Mouse (Mus musculus) T-helper 1 cell (primary cell): ENCODE measurements around the gene Ccnb2.

Experiments
- in situ Hi-C: fragments of 300-600 bp; cut with MboI, MseI; formaldehyde crosslinking; loops from one replicate; pipeline ENCODE4 v1.15.1; 2025; ENCODE audit warnings: high pct_unique_total_duplicates

The Ccnb2 gene

GRCm38 (mm10) chr9:70384958-70385728 is 36.2 kb downstream of the Ccnb2 start:
- in situ Hi-C loops = no loop called here

GRCm38 (mm10) chr9:70384494-70384893 is 36.9 kb downstream of the Ccnb2 start:
- in situ Hi-C loops = no loop called here

- in situ Hi-C loops = no loop called here
Observed at GRCm38 (mm10) chr9:70383750-70384149, 37.6 kb downstream of the Ccnb2 start.

GRCm38 (mm10) chr9:70382091-70382490 is 39.3 kb downstream of the Ccnb2 start:
- in situ Hi-C loops = no loop called here

GRCm38 (mm10) chr9:70379502-70380467 is 41.6 kb downstream of the Ccnb2 start:
- in situ Hi-C loops = no loop called here

- in situ Hi-C loops = no loop called here
Observed at GRCm38 (mm10) chr9:70371638-70372037, 49.7 kb downstream of the Ccnb2 start.

GRCm38 (mm10) chr9:70366898-70367297 is 54.4 kb downstream of the Ccnb2 start:
- in situ Hi-C loops = no loop called here

GRCm38 (mm10) chr9:70365915-70366314 is 55.4 kb downstream of the Ccnb2 start:
- in situ Hi-C loops = no loop called here

- in situ Hi-C loops = no loop called here
Observed at GRCm38 (mm10) chr9:70364741-70365140, 56.6 kb downstream of the Ccnb2 start.

GRCm38 (mm10) chr9:70359402-70360131 is 61.8 kb downstream of the Ccnb2 start:
- in situ Hi-C loops = no loop called here
